Mouse (Mus musculus) ES-Bruce4 (cell line): ENCODE measurements around the gene Nhlrc4. TPM values are rescaled to one million over a fixed set of nuclear protein-coding genes. Genes with fewer than 3 reads are reported as not detected.

ENCODE experiments used
- H3K27ac ChIP-seq: 2 replicates; pipeline ENCODE4 v1.5.1; 2012; ENCODE audit warnings: low read length, inconsistent platforms; ENCODE audit not compliant: insufficient read depth
- H3K27me3 ChIP-seq: 2 replicates; pipeline ENCODE4 v1.6.1; 2012; ENCODE audit warnings: mild to moderate bottlenecking, low read length, inconsistent platforms; ENCODE audit not compliant: control insufficient read depth, poor library complexity, insufficient read depth, severe bottlenecking
- H3K36me3 ChIP-seq: 2 replicates; pipeline ENCODE4 v1.6.1; 2012; ENCODE audit warnings: inconsistent platforms, mild to moderate bottlenecking, low read length, moderate library complexity; ENCODE audit not compliant: control insufficient read depth, poor library complexity, insufficient read depth, severe bottlenecking
- H3K4me1 ChIP-seq: one replicate; pipeline ENCODE4 v1.8.1; 2011; ENCODE audit warnings: low read length; ENCODE audit not compliant: control insufficient read depth, insufficient read depth
- H3K4me3 ChIP-seq: 2 replicates; pipeline ENCODE4 v1.5.1; 2011; ENCODE audit warnings: low read depth, mild to moderate bottlenecking, low read length
- H3K9ac ChIP-seq: 2 replicates; pipeline ENCODE4 v1.6.1; 2012; ENCODE audit warnings: low read depth, mild to moderate bottlenecking, inconsistent platforms; ENCODE audit not compliant: poor library complexity, severe bottlenecking
- H3K9me3 ChIP-seq: replicated peaks from 2 replicates; pipeline ENCODE4 v1.6.1; 2012; ENCODE audit warnings: mild to moderate bottlenecking, low read length, inconsistent platforms; ENCODE audit not compliant: control insufficient read depth, poor library complexity, insufficient read depth, severe bottlenecking
- CTCF ChIP-seq: IDR thresholded peaks from one replicate; pipeline ENCODE4 v1.8.1; 2011; ENCODE audit warnings: low read depth, low read length
- EP300 ChIP-seq: IDR thresholded peaks from 2 replicates; pipeline ENCODE4 v1.6.1; 2011; ENCODE audit warnings: low read depth, low read length; ENCODE audit not compliant: insufficient read depth
- POLR2A ChIP-seq: IDR thresholded peaks from one replicate; pipeline ENCODE4 v1.8.1; 2011; ENCODE audit warnings: low read length; ENCODE audit not compliant: insufficient read depth
- polyA plus RNA-seq: library from polyadenylated mRNA; stranded (reverse); fragments of >200 nt; gene quantifications from 2 replicates; pipeline ENCODE4 v1.2.4, GENCODE M21; 2011; ENCODE audit warnings: low read depth; ENCODE audit not compliant: missing spikeins, insufficient read depth, insufficient read length

Nhlrc4 gene
- polyA plus RNA-seq, 1 experiment = not detected

- TF ChIP-seq POLR2A (no peak), CTCF (no peak), EP300 (no peak)
- Histone ChIP-seq H3K27me3 (no peaks in the 10 kb centered on the region), H3K36me3 (no peaks in the 10 kb centered on the region)
Measured at GRCm38 (mm10) chr17:25961566-25961965, 16.8 kb upstream of the Nhlrc4 start.

GRCm38 (mm10) chr17:25959630-25960467, 15.1 kb upstream of the Nhlrc4 start:
- TF ChIP-seq EP300 (no peak), POLR2A (no peak), CTCF (no peak)
- Histone ChIP-seq H3K27ac (no peak overlapping the region), H3K4me3 (no peak overlapping the region), H3K36me3 (no peaks in the 10 kb centered on the region), H3K4me1 (no peaks in the 10 kb centered on the region), H3K9ac (no peak overlapping the region), H3K27me3 (no peaks in the 10 kb centered on the region), H3K9me3 (no peaks in the 10 kb centered on the region)

More at GRCm38 (mm10) chr17:25961566-25961965, 16.8 kb upstream of the Nhlrc4 start:
- no peaks in the 10 kb centered on the region for H3K4me1 ChIP-seq
- no peak overlapping the region for H3K4me3 ChIP-seq
- no peaks in the 10 kb centered on the region for H3K9me3 ChIP-seq
- no peak overlapping the region for H3K9ac ChIP-seq
- no peak overlapping the region for H3K27ac ChIP-seq

DNA sequence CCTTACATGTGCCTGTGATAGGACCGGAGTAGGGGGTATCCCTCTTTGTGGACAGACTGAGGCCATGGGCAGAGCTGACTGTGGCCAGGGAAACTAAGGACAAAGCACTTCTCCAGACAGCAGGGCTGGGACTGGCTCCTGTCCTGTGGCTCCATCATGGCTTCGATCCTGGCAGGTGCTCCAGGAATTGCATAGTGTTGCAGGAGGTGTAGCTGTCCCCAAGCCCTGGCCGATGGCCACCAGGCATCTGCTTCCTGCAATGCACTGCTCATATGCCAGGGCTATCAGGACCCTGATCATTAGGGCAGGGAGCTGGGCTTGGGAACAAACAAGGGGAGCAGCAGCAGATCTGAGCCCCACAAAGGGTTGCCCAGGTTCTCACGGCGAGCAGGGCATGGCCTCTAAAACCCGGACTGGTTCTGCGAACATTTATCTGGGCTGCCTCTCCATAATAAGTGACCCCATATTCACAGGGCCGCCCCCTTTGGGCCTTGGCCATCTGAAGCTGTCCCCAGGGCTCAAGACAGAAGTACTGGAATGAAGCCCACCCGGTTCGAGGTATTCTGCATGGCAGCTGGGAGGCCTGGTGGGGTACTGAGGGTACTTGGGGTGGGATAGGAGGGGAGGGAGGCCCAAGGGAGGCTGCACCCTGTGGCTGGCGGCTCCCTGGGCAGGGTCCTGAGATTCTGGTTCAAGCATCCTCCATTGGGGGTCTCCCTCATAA, 14.2 kb upstream of the Nhlrc4 start:
- no peaks in the 10 kb centered on the region for H3K4me1 ChIP-seq
- H3K4me3 ChIP-seq = no peak overlapping the region
- no peak overlapping the region for H3K27ac ChIP-seq
- no peaks in the 10 kb centered on the region for H3K27me3 ChIP-seq
- H3K9me3 ChIP-seq = no peaks in the 10 kb centered on the region
- TF ChIP-seq CTCF (no peak), POLR2A (no peak), EP300 (no peak)
- H3K9ac ChIP-seq = no peak overlapping the region
- H3K36me3 ChIP-seq = no peaks in the 10 kb centered on the region

- Histone ChIP-seq H3K4me3 (no peak overlapping the region), H3K9ac (no peak overlapping the region), H3K27ac (no peak overlapping the region), H3K4me1 (no peaks in the 10 kb centered on the region), H3K36me3 (no peaks in the 10 kb centered on the region), H3K27me3 (no peaks in the 10 kb centered on the region), H3K9me3 (no peaks in the 10 kb centered on the region)
- no peak for TF ChIP-seq POLR2A
- no peak for TF ChIP-seq CTCF
- TF ChIP-seq EP300 = no peak
Measured at GRCm38 (mm10) chr17:25957586-25958051, 12.9 kb upstream of the Nhlrc4 start.

- no peaks in the 10 kb centered on the region for H3K4me1 ChIP-seq
- no peaks in the 10 kb centered on the region for H3K36me3 ChIP-seq
- no peaks in the 10 kb centered on the region for H3K9me3 ChIP-seq
- H3K4me3 ChIP-seq = no peak overlapping the region
- no peak overlapping the region for H3K9ac ChIP-seq
- H3K27ac ChIP-seq = no peak overlapping the region
- no peaks in the 10 kb centered on the region for H3K27me3 ChIP-seq
- TF ChIP-seq CTCF (no peak), POLR2A (no peak), EP300 (no peak)
Measured at GRCm38 (mm10) chr17:25956631-25957030, 11.9 kb upstream of the Nhlrc4 start.

DNA sequence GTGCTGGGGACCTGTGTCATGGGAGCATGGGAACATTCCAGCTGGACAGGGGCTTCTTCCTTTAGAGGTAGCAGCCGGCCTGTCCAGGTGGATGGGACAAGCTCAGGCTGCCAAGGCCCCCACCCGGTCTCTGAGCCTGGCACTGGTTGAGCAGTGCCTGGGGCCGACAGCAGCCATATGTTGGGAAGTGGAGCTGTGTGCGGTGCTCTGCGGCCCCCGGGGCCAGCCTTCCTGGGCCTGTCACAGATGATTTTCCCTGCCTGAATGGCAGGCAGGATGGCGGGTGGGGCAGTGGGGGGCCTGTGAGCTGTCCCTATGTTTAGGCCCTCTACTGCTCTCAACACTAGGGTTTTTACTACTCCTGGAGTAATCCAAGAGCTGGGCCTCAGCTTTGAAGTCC, 11.4 kb upstream of the Nhlrc4 start:
- Histone ChIP-seq H3K9me3 (no peaks in the 10 kb centered on the region), H3K4me1 (no peaks in the 10 kb centered on the region), H3K27ac (no peak overlapping the region), H3K27me3 (no peaks in the 10 kb centered on the region), H3K9ac (no peak overlapping the region), H3K36me3 (no peaks in the 10 kb centered on the region), H3K4me3 (no peak overlapping the region)
- TF ChIP-seq CTCF = no peak
- no peak for TF ChIP-seq EP300
- TF ChIP-seq POLR2A = no peak
